Mouse (Mus musculus): ENCODE data around the gene Ckm.

The Ckm gene

GRCm38 (mm10) chr7:19467638-19468037, 63.1 kb downstream of the Ckm start:
- no peak for DNase-seq (ENCODE audit: low spot score)

GRCm38 (mm10) chr7:19468279-19468678, 63.7 kb downstream of the Ckm start:
- DNase-seq (ENCODE audit: low spot score), result no peak

GRCm38 (mm10) chr7:19469404-19469803, 64.8 kb downstream of the Ckm start:
- no peak for DNase-seq (ENCODE audit: low spot score)

- DNase-seq (ENCODE audit: low spot score), result no peak
Measured at GRCm38 (mm10) chr7:19470308-19470707, 65.7 kb downstream of the Ckm start.

GRCm38 (mm10) chr7:19472403-19472802, 67.8 kb downstream of the Ckm start:
- DNase-seq (ENCODE audit: low spot score), result no peak

All from embryo, embryonic 10.5 days (tissue).